Mouse (Mus musculus): ENCODE data around the gene Jak3. TPM values are rescaled to one million over a fixed set of nuclear protein-coding genes. Genes with fewer than 3 reads are reported as not detected.
"Not testable (repeated sequence)": the region's sequence is repeated elsewhere in the genome, so short reads cannot be mapped to it uniquely, and the experiment has no call there.

The Jak3 gene
- polyA plus RNA-seq, 1 experiment, result 62.6 TPM

DNA sequence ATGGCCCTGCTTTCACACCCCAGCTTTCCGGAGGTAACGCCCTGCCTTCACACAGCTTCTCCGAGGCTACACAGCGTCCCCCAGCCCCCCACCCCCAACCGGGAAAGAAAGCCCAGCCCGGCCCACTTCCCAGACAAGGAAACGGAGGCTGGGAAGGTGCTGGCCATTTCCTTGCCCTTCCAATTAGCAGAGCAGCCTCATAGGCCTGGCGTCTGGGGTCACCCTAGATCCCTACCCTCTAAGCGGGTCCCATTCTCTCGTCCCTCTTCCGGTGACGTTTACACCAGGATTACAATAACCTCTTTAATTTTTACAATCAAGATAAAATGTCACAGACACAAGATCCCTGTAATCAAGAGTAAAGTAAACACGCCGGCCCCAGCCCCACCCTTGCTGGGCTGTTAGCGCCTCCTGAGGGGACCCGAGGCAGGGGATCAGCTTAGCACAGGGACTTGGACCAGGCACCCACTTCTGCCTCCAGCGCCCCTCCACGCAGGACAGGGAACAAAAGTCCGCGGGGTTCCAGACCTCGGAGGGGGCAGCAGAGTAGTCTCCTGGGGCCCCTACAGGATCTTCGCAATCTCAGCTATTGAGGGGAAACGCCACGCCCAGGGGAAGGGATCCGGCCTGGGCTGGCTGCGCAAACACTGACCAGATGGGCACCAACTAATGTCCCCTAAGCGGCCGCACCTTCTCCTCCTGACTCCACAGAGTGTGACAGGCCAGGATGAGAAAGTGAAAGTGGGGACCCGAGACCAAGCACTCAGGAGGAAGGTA is 24.6 kb downstream of the Jak3 start:
- no peak overlapping the region for H3K27ac ChIP-seq (ENCODE audit: insufficient read depth, low read length)
- WGBS, result 30% methylated on average over 29 of the region's 29 CpGs
- no peaks in the 10 kb centered on the region; the same call in 1 of the 2 replicates for H3K27me3 ChIP-seq (ENCODE audit: control insufficient read depth, insufficient read depth, low read length)
- peak overlapping the region; percentile 61; the same call in 1 of the 2 replicates for H3K4me3 ChIP-seq (ENCODE audit: extremely low read depth, insufficient read depth, insufficient read length)
- H3K36me3 ChIP-seq (ENCODE audit: control insufficient read depth, insufficient read depth, low read length), result no peaks in the 10 kb centered on the region
- no peak for TF ChIP-seq POLR2A (IDR thresholded peaks at IDR 0.05; ENCODE audit: low read depth, low read length)
- no peak for DNase-seq (ENCODE audit: low read depth in 1 of 2, low spot score in 2 of 2)
- no peaks in the 10 kb centered on the region for H3K4me1 ChIP-seq (ENCODE audit: control insufficient read depth, insufficient read depth, insufficient read length)

DNA sequence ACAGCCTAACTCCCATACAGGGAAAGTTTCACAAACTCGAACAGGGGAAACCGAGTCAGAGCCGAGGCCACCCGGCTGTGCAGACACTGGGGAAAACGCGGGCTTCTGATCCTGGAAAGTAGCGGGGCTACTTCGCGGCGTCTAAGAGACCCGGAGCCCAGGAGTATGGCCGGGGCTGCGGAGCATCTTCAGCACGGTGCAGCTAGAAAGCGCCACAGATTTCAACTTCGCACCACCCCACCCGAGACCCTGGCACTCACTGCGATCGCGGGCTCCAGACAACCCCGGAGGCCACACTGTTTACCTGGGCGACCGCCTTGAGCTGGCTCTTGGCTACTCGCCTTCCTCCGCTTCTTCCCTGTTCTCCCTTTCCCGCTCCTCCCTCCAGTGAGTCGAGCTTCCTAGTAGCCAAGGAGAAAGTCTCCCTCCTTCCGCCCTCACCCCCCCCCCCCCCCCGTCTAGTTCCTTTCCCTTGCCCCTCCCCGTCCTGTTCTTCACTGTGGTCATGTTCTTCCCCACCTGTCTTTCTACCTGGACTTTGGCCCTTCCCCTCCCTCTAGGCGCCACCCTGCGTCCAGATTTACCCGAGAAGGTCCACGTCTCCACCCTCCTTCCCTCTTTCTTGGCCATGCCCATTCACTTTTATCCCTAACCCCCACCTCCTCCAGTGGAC is 25.5 kb downstream of the Jak3 start, which contains the start of gene B3gnt3:
TSS of gene B3gnt3 (minus strand) at position 376 of the 673 bp plus-strand sequence.
- Histone ChIP-seq H3K27me3 (ENCODE audit: control insufficient read depth, insufficient read depth, low read length) (no peaks in the 10 kb centered on the region; the same call in 1 of the 2 replicates), H3K4me1 (ENCODE audit: control insufficient read depth, insufficient read depth, insufficient read length) (no peaks in the 10 kb centered on the region), H3K36me3 (ENCODE audit: control insufficient read depth, insufficient read depth, low read length) (no peaks in the 10 kb centered on the region), H3K4me3 (ENCODE audit: extremely low read depth, insufficient read depth, insufficient read length) (peak within 1 kb of the TSS; percentile 61), H3K27ac (ENCODE audit: insufficient read depth, low read length) (no peak within 1 kb of the TSS)
- TF ChIP-seq POLR2A (IDR thresholded peaks at IDR 0.05; ENCODE audit: low read depth, low read length) (no peak), CTCF (IDR thresholded peaks at IDR 0.05; ENCODE audit: extremely low read depth, insufficient read depth, insufficient read length, insufficient replicate concordance) (no peak)
- 8% methylated on average over 30 of the region's 34 CpGs for WGBS
- no peak for DNase-seq (ENCODE audit: low read depth in 1 of 2, low spot score in 2 of 2)

DNA sequence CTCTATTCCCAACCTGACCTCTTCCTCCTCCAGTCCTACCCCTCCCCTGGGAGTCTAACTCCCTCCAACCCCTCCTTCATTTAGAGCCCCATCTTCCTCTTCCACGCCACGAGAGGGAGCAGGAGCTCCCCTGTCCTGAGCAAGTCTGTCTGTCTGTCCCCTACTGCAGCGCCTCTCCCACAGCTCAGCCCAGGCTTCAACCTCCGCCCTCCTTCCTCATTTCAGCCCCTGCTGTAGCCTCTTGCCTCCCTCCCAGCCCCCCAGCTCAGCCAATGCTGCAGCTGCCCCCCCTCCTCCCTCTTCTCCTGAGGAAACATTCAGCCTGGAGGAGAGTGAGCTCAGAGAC is 26.0 kb downstream of the Jak3 start:
- no peaks in the 10 kb centered on the region for H3K4me1 ChIP-seq (ENCODE audit: control insufficient read depth, insufficient read depth, insufficient read length)
- no peak overlapping the region for H3K27ac ChIP-seq (ENCODE audit: insufficient read depth, low read length)
- WGBS, result 25% methylated on average over 4 of the region's 4 CpGs
- TF ChIP-seq CTCF (IDR thresholded peaks at IDR 0.05; ENCODE audit: extremely low read depth, insufficient read depth, insufficient read length, insufficient replicate concordance) (peak; percentile 29; the same call in 1 of the 2 replicates), POLR2A (IDR thresholded peaks at IDR 0.05; ENCODE audit: low read depth, low read length) (no peak)
- no peak for DNase-seq (ENCODE audit: low read depth in 1 of 2, low spot score in 2 of 2)
- H3K36me3 ChIP-seq (ENCODE audit: control insufficient read depth, insufficient read depth, low read length), result no peaks in the 10 kb centered on the region
- H3K27me3 ChIP-seq (ENCODE audit: control insufficient read depth, insufficient read depth, low read length), result no peaks in the 10 kb centered on the region; the same call in 1 of the 2 replicates
- H3K4me3 ChIP-seq (ENCODE audit: extremely low read depth, insufficient read depth, insufficient read length), result 0 out of 2 replicates have a peak overlapping the region, but pooled peaks have one; percentile 22

DNA sequence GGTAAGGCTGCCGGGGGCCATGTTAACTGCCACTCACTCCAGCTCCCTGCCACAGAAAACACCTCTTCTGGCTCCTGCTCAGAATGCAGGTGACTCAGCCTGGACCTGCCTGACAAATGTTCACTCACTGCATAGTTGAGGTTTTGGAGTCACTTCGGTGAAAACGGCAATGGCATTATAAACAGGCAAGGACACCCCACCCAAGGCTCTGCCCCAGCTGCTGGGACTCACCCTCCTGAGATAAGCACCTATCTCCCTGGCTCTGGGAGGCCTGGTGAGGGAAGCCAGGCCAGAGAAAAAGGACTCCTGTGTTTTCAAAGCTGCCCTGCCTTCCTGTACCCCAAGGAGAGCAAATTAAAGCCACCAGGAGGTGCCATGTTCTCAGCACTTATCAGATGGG is 26.8 kb downstream of the Jak3 start:
- no peak for DNase-seq (ENCODE audit: low read depth in 1 of 2, low spot score in 2 of 2)
- TF ChIP-seq CTCF (IDR thresholded peaks at IDR 0.05; ENCODE audit: extremely low read depth, insufficient read depth, insufficient read length, insufficient replicate concordance), result no peak
- no peak for TF ChIP-seq POLR2A (IDR thresholded peaks at IDR 0.05; ENCODE audit: low read depth, low read length)
- Histone ChIP-seq H3K36me3 (ENCODE audit: control insufficient read depth, insufficient read depth, low read length) (no peaks in the 10 kb centered on the region), H3K4me1 (ENCODE audit: control insufficient read depth, insufficient read depth, insufficient read length) (no peaks in the 10 kb centered on the region), H3K4me3 (ENCODE audit: extremely low read depth, insufficient read depth, insufficient read length) (no peak overlapping the region), H3K27ac (ENCODE audit: insufficient read depth, low read length) (no peak overlapping the region), H3K27me3 (ENCODE audit: control insufficient read depth, insufficient read depth, low read length) (no peaks in the 10 kb centered on the region; the same call in 1 of the 2 replicates)
- 74% methylated on average over 3 of the region's 3 CpGs for WGBS

DNA sequence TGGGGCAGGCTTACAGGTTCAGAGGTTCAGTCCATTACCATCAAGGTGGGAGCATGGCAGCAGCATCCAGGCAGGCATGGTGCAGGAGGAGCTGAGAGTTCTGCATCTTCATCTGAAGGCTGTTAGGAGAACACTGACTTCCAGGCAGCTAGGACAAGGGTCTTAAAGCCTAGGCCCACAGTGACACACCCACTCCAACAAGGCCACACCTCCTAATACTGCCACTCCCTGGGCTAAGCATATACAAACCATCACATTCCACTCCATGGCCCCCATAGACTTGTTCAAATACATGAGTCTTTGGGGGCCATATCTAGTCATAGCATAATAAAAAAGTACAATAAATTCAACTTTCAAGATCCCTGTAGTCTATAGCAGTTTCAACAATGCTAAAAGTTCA is 27.3 kb downstream of the Jak3 start:
- H3K4me1 ChIP-seq (ENCODE audit: control insufficient read depth, insufficient read depth, insufficient read length); DNase-seq (ENCODE audit: low read depth in 1 of 2, low spot score in 2 of 2); H3K4me3 ChIP-seq (ENCODE audit: extremely low read depth, insufficient read depth, insufficient read length); H3K36me3 ChIP-seq (ENCODE audit: control insufficient read depth, insufficient read depth, low read length); H3K27me3 ChIP-seq (ENCODE audit: control insufficient read depth, insufficient read depth, low read length); H3K27ac ChIP-seq (ENCODE audit: insufficient read depth, low read length): not testable (repeated sequence)

DNA sequence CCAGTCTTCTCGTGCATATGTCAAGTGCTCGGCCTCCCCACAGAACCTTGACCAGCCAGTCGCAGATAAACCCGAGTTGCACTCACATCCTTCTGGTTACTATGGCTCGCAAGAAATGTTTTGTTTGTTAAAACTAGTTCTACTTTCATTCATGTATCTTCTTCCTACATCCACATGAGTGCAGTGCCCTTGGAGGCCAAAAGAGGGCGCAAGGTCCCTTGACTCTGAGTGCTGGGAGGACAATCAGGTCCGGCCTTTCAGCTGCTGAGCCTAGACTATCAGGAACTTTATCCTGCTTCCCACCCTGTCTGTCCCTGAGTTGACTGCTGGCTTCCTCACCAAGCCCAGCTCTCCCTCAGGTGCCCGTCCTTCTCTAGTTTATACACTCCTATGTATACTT is 31.8 kb downstream of the Jak3 start:
- DNase-seq (ENCODE audit: low read depth in 1 of 2, low spot score in 2 of 2), result peak; percentile 47 to 66
- no peak overlapping the region for H3K27ac ChIP-seq (ENCODE audit: insufficient read depth, low read length)
- H3K27me3 ChIP-seq (ENCODE audit: control insufficient read depth, insufficient read depth, low read length), result no peaks in the 10 kb centered on the region
- WGBS, result 60% methylated on average over 8 of the region's 8 CpGs
- H3K4me1 ChIP-seq (ENCODE audit: control insufficient read depth, insufficient read depth, insufficient read length), result no peaks in the 10 kb centered on the region
- H3K36me3 ChIP-seq (ENCODE audit: control insufficient read depth, insufficient read depth, low read length), result peaks cover 22% of the 10 kb centered on the region
- TF ChIP-seq POLR2A (IDR thresholded peaks at IDR 0.05; ENCODE audit: low read depth, low read length), result no peak
- TF ChIP-seq CTCF (IDR thresholded peaks at IDR 0.05; ENCODE audit: extremely low read depth, insufficient read depth, insufficient read length, insufficient replicate concordance), result peak; percentile 87; the same call in 1 of the 2 replicates
- no peak overlapping the region for H3K4me3 ChIP-seq (ENCODE audit: extremely low read depth, insufficient read depth, insufficient read length)

Measured in spleen, adult 2 months (tissue).